Mouse (Mus musculus) megakaryocyte progenitor cell, adult 5-6 weeks (primary cell): Measurements from ENCODE around the gene Fancd2os. TPM values are rescaled to one million over a fixed set of nuclear protein-coding genes. Genes with fewer than 3 reads are reported as not detected.

Experiments used
- ATAC-seq: replicated peaks from 2 replicates; pipeline ENCODE4 v1.8.0; 2016; ENCODE audit warnings: mild to moderate bottlenecking, moderate TSS enrichment, inconsistent platforms; ENCODE audit not compliant: poor library complexity
- total RNA-seq, 2 experiments: library from RNA; stranded (forward) in 1 of 2; stranded (reverse) in 1 of 2; fragments of 157-497, 149-512 nt in 1 of 2; fragments of 200-1000 nt in 1 of 2; gene quantifications; 2 replicates each; pipeline versions ENCODE4 v1.2.3 to v1.2.4; 2015 to 2017

Gene Fancd2os
- total RNA-seq, 2 experiments from 2014 or later, result not detected

DNA sequence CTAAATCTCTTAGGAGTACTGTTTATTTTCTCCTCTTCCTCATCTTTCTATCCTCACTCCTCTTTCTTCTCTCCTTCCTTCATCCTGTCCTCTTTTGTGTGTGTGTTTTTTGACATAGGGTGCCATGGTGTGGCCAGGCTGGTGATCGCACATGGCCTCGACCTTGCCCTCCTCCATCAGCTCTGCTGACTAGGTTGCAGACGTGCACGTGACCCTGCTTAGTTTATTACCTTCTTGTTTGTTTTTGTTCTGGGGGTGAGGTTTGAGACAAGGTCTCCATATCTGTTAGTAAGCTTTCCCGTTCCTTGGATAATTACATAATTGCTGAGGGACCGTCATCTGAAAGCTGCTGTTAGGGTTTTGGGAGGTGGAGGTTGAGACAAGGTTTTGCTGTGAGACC lies 8.4 kb upstream of the Fancd2os start:
- no peak for ATAC-seq

DNA sequence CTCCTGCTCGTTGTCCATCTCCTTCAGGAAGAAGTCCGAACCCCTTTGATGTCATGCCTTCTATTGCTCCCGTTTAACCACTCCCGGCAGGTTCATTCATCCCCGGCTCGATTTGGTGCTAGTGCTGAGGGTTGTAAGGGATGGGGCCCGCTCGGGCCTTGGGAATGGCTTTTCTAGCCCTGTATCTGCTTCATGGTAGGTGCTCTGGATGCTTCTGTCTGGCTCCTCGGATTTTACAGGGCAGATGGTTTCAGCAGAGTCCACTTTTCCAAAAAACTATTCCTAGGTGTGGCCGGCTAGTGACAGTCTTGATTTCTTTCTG lies 4.7 kb upstream of the Fancd2os start:
- ATAC-seq, result 0 out of 2 replicates have a peak, but pooled peaks have one; percentile 1

DNA sequence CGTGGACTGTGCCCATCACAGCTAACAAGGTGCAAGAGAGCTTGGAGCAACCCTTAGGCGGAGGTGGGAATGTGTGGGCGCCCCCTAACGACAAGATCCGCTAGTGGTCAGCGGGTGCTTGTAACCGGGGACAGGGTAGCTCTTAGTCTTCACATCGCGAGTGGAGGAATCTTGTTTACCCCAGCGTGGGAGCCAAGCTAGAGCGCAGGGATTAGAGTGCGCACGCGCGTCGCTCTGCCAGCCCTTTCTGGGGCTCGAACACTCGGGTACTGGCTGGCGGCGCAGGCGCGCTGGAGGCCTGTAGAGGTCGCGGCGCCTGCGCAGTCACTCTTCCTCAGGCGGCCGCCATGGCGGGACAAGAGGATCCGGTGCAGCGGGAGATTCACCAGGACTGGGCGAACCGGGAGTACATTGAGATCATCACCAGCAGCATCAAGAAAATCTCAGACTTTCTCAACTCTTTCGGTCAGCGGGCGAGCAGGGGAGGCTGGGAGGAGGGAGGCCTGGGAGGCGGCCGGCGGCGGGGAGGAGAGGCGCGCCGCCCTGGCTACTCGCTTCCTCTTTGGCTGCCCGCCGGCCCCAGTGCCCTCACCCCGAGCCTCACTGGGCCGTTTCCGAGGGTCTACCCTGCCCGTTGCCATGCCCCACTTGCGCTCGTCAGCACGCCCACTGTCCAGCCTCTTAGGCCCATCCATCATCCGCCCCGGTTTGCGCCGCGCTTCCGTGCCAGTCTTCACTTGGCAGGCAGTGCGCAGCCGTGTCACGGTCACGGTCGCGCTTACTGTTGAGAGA lies 4.1 kb upstream of the Fancd2os start, which contains the start of gene Brk1:
Brk1 (plus strand) TSS at position 341 of the 792 bp plus-strand sequence.
- peak; percentile 74 for ATAC-seq

DNA sequence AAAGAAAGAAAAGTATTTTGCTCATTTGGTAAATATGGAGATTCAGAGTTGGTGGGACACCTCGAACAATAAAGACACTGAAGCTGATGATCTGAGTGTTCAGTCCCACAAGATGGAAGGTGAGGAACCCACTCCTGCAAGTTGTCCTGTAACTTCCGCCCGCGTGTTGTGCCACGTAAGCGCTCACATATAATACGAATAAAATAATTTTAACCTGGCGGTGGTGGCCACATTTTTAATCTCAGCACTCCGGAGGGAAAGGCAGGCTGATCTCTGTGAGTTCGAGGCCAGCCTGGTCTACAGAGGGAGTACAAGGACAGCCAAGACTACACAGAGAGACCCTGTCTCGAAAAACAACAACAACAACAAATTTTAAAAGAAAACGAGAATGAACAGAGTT lies 3.5 kb upstream of the Fancd2os start:
- no peak for ATAC-seq

DNA sequence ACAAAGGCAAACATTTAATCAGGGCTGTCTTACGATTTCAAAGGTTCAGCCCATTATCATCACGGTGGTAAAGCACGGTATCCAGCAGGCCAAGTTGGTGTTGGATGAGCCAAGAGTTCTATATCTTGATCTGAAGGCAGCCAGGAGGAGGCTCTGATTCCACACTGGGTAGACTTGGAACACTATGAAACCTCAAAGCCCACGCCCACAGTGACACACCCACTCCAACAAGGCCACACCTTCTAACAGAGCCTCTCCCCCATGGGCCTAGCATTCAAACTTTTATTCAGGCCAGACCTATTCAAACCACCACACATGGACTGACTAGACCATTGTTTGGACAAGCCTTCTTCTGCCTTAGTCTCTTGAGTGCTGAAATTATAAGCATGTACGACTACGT lies 2.3 kb upstream of the Fancd2os start:
- ATAC-seq, result peak; percentile 42

DNA sequence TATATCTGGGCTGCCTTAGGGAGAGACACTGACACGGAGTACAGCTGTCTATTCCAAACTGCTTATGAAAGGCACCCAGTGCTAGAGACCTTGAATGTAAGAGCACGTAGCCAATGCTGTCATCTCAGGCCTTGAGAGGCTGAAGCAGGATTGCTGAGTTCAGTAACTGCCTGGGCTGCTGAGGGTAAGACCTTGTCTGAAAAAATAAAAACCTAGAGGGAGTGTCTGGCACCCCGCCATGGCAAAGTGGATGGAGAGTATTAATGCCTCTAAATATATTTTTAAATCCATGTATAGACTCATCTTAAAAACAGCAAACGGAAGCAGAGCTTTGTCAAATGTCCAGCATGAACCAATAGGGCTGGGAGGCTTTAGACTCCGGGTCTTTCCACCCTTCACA lies 682 bp downstream of the Fancd2os start:
- no peak for ATAC-seq

DNA sequence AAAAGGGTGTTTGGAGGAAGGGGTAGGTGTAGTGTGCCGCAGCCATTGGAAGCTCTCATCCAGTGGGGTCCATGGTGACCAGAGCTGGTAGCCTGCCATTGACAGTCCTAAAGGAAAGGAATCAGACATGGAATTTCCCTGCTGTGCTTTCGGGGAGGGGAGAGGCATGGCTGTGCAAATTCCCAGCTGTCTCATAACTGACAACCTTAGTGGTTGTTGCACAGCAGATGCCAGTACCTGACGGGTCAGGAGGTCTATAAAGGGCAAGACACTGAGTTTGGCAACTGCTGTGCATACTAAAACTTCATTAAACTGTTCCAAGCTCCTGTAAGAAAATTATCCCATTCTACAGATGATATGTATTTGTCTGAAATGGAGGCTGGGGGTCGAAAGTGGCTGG lies 2.6 kb downstream of the Fancd2os start:
- ATAC-seq, result no peak

DNA sequence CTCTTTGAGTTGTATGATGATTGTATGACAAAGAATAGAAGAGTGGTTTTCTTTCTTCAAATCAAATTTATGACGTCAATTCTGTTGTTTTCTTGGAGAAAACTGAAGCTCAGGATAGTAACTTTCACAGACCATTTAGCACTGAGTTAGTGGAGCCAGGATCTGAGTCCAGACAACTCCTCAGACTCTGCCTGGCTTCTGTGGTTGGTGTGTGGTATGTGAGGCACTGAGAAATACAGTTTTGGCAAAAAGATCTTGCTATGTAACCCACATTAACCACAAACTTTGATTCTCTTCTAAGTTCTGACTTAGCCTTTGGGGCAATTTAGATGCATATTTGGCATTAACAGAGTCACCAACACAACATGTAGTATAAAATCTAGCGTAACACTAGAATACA lies 7.9 kb downstream of the Fancd2os start:
- ATAC-seq, result no peak

DNA sequence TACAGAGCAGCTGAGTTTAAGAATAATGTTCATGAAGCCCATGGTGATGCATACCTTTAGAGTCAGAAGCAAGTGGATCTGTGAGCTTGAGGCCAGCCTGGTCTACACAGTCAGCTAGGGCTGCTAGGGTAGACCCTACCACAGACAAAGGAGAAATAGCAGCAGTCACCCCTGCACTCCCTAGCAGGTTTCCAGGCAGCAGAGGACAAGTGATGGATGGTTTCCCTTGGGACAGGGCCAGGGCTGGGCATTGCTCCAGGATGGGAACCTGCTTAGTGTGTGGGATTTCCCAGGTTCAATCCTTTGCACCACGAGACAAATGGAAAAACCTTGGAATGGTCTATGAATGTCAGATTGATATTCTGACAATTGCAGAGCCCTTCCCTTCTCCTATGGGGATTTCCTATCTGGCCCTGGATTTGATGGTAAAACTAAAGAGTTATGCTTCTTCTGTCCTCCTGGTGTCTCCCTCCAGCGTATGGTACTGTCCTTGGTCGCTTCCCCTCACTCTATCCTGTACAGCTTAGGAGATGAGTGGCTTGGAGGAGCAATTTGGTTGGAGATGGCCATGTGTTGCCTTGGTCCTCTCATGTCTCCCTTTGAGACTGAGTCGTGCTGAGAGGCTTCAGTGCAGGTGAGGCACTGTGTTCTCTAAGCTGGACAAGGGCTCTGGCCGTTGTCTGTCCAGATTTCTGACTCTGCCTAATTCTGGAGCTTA lies 13.9 kb downstream of the Fancd2os start:
- ATAC-seq, result no peak

DNA sequence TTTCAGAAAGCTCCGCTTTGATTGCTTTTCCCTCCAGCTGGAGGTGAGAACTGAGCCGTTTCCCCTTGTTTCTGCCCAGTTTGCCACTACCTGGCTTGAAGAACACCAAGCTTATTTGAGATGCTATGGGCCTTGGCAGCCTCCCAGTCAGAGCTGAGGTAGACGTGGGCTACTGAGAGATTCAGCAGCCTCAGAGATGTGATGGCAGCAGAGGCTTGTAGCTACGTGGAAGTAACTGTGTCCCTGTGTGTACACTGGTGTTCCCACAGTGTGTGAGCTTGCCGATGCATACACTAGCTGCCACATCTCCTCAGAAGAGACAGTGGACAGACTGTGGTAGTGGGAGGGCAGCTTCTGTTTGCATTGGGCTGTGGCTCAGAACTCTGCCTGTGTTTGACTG lies 15.4 kb downstream of the Fancd2os start:
- ATAC-seq, result no peak

DNA sequence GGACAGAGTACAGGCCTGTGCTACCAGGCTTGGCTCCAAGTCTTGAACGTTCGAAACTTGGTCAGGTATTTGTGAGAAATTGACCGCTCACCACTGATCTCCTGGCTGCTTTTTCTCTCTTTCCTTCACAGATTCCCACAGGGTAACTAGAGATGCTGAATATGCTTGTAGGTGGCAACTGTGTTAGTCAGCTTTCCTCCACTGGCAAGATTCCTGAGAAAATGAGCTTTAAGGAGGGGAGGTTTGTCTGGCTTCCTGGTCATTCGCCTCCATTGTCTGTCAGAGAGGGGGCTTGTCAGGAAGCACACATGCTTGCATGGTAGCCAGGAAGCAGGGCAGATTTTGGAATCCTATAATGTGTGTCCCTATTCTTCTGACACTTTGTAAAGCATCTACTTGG lies 17.5 kb downstream of the Fancd2os start:
- ATAC-seq, result no peak

DNA sequence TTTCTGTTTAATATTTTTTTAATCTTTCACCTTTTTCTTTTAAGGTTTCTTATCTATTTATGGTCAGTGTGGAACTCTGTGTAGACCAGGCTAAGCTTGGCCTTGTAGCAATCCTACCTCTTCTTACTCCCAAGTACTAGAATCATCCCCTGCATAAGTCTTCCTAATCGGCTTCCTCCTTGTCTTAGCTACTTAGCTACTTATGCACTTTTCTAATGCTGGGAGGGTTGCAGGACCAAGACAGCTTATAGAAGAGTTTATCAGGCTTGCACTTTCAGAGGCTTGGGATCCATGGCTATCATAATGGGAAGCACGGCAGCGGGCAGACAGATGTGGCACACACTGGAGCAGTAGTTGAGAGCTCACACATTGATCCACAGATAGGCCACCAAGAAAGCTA lies 21.2 kb downstream of the Fancd2os start:
- ATAC-seq, result no peak

DNA sequence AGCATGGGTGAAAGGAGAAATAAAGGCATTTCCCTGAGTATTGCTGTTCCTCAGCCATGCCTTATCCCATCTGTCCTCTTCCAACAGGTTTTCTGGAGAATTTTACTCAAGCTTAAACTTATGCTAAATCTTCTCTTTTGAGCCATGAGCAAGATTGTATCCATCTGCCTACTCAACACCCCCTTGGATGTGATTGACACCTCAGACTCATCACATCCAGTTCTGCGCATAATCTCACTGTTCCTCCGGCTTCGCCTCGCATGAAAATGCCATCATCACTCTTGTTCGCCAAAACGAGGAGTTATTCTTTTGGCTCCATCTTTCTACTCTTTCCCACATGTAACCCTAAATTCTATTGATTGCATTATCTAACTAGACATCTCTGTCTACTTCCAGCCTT lies 24.5 kb downstream of the Fancd2os start:
- ATAC-seq, result no peak

DNA sequence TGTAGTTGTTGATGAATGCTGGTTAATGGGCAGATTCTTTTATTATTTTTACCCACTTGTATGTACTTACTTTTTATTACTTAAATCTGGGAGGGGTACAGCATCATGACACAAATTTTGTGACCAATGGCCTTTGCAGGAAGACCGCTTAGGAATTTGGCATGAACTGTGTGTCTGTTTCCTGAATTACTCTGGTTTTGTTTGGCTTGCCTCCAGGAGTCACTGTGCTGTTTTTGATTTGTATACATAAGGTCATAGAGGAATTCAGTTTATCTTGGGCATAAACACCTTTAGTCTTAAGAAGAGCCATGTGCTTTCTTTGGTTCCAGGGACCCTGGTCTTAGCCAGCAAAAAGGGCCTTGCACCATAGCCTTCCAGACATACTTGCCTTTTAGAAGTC lies 36.0 kb downstream of the Fancd2os start:
- ATAC-seq, result no peak

DNA sequence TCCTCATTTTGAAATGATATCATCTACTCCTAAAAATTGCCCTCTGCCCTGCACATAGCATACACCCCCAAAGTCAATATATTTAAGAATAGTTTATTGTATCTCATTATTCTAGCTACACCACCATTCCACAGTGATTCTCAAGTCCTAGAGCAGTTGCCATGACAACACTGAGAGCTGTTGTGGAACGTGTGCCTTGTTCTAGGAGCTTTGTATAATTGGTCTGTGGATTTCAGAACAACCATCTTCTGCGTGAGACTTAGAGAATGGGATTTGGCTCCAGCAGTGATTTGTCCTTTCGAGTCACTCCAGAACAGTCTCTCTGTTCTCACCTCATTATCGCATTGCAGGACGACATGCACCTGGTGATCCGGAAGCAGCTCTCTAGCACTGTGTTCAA lies 40.8 kb downstream of the Fancd2os start:
- no peak for ATAC-seq

Other genes starting within 250 kb of the Fancd2os start
- gene Tada3, start 222.8 kb downstream of the Fancd2os start, total RNA-seq (2015), result 23.0 and 24.5 TPM in 2 replicates
- 11.9 and 13.9 TPM in 2 replicates for gene Tada3, start 222.8 kb downstream of the Fancd2os start, total RNA-seq (2017)
- gene Arpc4, start 222.6 kb downstream of the Fancd2os start, total RNA-seq (2015), result 171 and 208 TPM in 2 replicates
- gene Arpc4, start 222.6 kb downstream of the Fancd2os start, total RNA-seq (2017), result 306 and 331 TPM in 2 replicates
- 2.5 and 4.3 TPM in 2 replicates for gene Ttll3, start 211.5 kb downstream of the Fancd2os start, total RNA-seq (2015)
- gene Ttll3, start 211.5 kb downstream of the Fancd2os start, total RNA-seq (2017), result 2.0 and 2.9 TPM in 2 replicates
- 3.5 and 5.7 TPM in 2 replicates for gene Rpusd3, start 181.4 kb downstream of the Fancd2os start, total RNA-seq (2015)
- 9.2 and 11.8 TPM in 2 replicates for gene Rpusd3, start 181.4 kb downstream of the Fancd2os start, total RNA-seq (2017)
- not detected in 2 replicates for gene Cidec, start 165.0 kb downstream of the Fancd2os start, total RNA-seq (2015)
- gene Cidec, start 165.0 kb downstream of the Fancd2os start, total RNA-seq (2017), result not detected in 2 replicates
- 76.3 and 85.0 TPM in 2 replicates for gene Jagn1, start 158.1 kb downstream of the Fancd2os start, total RNA-seq (2015)
- gene Jagn1, start 158.1 kb downstream of the Fancd2os start, total RNA-seq (2017), result 21.7 and 28.0 TPM in 2 replicates
- 0.44 and 1.2 TPM in 2 replicates for gene Il17re, start 142.2 kb downstream of the Fancd2os start, total RNA-seq (2015)
- gene Il17re, start 142.2 kb downstream of the Fancd2os start, total RNA-seq (2017), result 0.21 and 0.34 TPM in 2 replicates
- gene Il17rc, start 129.3 kb downstream of the Fancd2os start, total RNA-seq (2015), result not detected in 2 replicates
- not detected in 2 replicates for gene Il17rc, start 129.3 kb downstream of the Fancd2os start, total RNA-seq (2017)
- gene Creld1, start 117.4 kb downstream of the Fancd2os start, total RNA-seq (2015), result 5.9 and 6.1 TPM in 2 replicates
- gene Creld1, start 117.4 kb downstream of the Fancd2os start, total RNA-seq (2017), result 4.7 and 6.6 TPM in 2 replicates
- gene Prrt3, start 98.8 kb downstream of the Fancd2os start, total RNA-seq (2015), result not detected in 2 replicates
- not detected in 2 replicates for gene Prrt3, start 98.8 kb downstream of the Fancd2os start, total RNA-seq (2017)
- 60.4 and 64.5 TPM in 2 replicates for gene Emc3, start 69.1 kb downstream of the Fancd2os start, total RNA-seq (2015)
- 31.7 and 34.5 TPM in 2 replicates for gene Emc3, start 69.1 kb downstream of the Fancd2os start, total RNA-seq (2017)
- gene Fancd2, start 69.0 kb downstream of the Fancd2os start, total RNA-seq (2015), result 24.0 and 24.3 TPM in 2 replicates
- 26.6 and 27.4 TPM in 2 replicates for gene Fancd2, start 69.0 kb downstream of the Fancd2os start, total RNA-seq (2017)
- 237 and 246 TPM in 2 replicates for gene Brk1, start 4.1 kb upstream of the Fancd2os start, total RNA-seq (2015)
- gene Brk1, start 4.1 kb upstream of the Fancd2os start, total RNA-seq (2017), result 117 and 131 TPM in 2 replicates
- gene Vhl, start 23.2 kb upstream of the Fancd2os start, total RNA-seq (2015), result 14.1 and 22.7 TPM in 2 replicates
- 10.8 and 12.2 TPM in 2 replicates for gene Vhl, start 23.2 kb upstream of the Fancd2os start, total RNA-seq (2017)
- 4.9 and 10.8 TPM in 2 replicates for gene Irak2, start 37.8 kb upstream of the Fancd2os start, total RNA-seq (2015)
- gene Irak2, start 37.8 kb upstream of the Fancd2os start, total RNA-seq (2017), result 20.9 and 30.4 TPM in 2 replicates
- 21.3 and 24.4 TPM in 2 replicates for gene Tatdn2, start 96.3 kb upstream of the Fancd2os start, total RNA-seq (2015)
- gene Tatdn2, start 96.3 kb upstream of the Fancd2os start, total RNA-seq (2017), result 108 and 112 TPM in 2 replicates
- 0.32 TPM in 1 of 2 replicates, not detected in the other for gene Ghrl, start 119.2 kb upstream of the Fancd2os start, total RNA-seq (2015)
- gene Ghrl, start 119.2 kb upstream of the Fancd2os start, total RNA-seq (2017), result 0.17 and 2.2 TPM in 2 replicates
- 113 and 148 TPM in 2 replicates for gene Sec13, start 140.0 kb upstream of the Fancd2os start, total RNA-seq (2015)
- gene Sec13, start 140.0 kb upstream of the Fancd2os start, total RNA-seq (2017), result 157 and 159 TPM in 2 replicates